Mouse (Mus musculus): ENCODE measurements around the gene Asb2. TPM values are rescaled to one million over a fixed set of nuclear protein-coding genes. Genes with fewer than 3 reads are reported as not detected.

Gene Asb2
- polyA plus RNA-seq, 1 experiment from 2014 or later: 4.5 TPM

DNA sequence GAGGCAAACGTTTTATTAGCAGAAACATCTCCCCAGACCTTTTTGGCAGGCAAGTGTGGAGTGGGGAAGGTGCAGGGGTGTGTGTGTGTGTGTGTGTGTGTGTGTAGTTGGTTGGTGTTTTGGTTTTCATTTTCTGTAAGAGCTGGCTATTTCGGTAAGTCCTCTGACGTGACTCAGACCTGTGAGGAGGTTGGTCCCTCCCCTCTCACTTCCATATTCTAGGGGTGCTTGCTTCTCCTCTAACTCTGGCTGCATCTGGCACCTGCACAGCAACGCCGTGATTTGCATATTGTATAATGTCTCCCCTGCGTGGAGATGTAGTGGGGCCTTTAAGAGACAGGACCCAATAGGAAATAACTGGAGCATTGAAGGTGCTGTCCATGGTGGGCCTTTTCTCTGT is 82.8 kb downstream of the Asb2 start:
- Histone ChIP-seq H3K36me3 (ENCODE audit: insufficient read depth) (no peaks in the 10 kb centered on the region), H3K4me1 (ENCODE audit: insufficient read depth) (no peaks in the 10 kb centered on the region), H3K4me2 (no peak overlapping the region), H3K9ac (no peak overlapping the region), H3K9me3 (ENCODE audit: low read depth, low read length) (no peaks in the 10 kb centered on the region), H3K4me3 (ENCODE audit: low read depth, low read length) (no peak overlapping the region), H3K27me3 (ENCODE audit: insufficient read depth, low read length) (no peaks in the 10 kb centered on the region), H3K27ac (ENCODE audit: low read depth) (no peak overlapping the region)
- TF ChIP-seq CTCF (IDR thresholded peaks at IDR 0.05; ENCODE audit: low read depth): no peak
- WGBS: 44% methylated on average over 6 of the region's 6 CpGs
- ATAC-seq (ENCODE audit: insufficient read depth) (no peak), DNase-seq (no peak)

DNA sequence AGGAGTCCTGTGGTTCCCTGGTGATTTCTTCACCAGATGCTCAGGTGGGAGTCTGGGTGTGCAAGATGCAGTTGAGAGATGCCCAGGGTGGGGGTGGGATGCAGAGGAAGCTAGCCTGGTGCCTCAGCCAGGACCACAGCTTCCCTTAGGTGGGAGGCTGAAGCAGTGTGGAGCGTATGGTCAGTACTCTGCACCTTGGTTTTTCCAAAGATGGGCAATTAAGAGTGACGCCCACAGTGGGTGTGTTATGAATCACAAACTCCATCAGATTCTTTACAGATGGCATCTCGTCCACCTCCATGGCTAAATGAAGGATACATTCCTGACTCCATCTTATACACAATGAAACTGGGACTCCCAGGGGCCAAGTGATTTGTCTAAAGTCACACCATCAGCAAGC is 83.6 kb downstream of the Asb2 start:
- Histone ChIP-seq H3K9me3 (ENCODE audit: low read depth, low read length) (no peaks in the 10 kb centered on the region), H3K36me3 (ENCODE audit: insufficient read depth) (no peaks in the 10 kb centered on the region), H3K4me3 (ENCODE audit: low read depth, low read length) (no peak overlapping the region), H3K4me2 (no peak overlapping the region), H3K27me3 (ENCODE audit: insufficient read depth, low read length) (no peaks in the 10 kb centered on the region), H3K4me1 (ENCODE audit: insufficient read depth) (no peaks in the 10 kb centered on the region), H3K9ac (no peak overlapping the region), H3K27ac (ENCODE audit: low read depth) (no peak overlapping the region)
- DNase-seq: no peak
- 71% methylated on average over 3 of the region's 3 CpGs for WGBS
- TF ChIP-seq CTCF (IDR thresholded peaks at IDR 0.05; ENCODE audit: low read depth): no peak
- ATAC-seq (ENCODE audit: insufficient read depth): no peak

Other genes with a start within 250 kb of the Asb2 start
- 0.28 TPM in 1 of 2 replicates, not detected in the other for gene Prima1, start 113.9 kb downstream of the Asb2 start, polyA plus RNA-seq (2014; fragmentation: Nextera tagmentation; extraction: Ambion mirVana)
- gene Fam181a, start 45.0 kb downstream of the Asb2 start, polyA plus RNA-seq (2014; fragmentation: Nextera tagmentation; extraction: Ambion mirVana): 0.13 TPM in 1 of 2 replicates, not detected in the other
- gene Otub2, start 32.7 kb upstream of the Asb2 start, polyA plus RNA-seq (2014; fragmentation: Nextera tagmentation; extraction: Ambion mirVana): 8.3 and 8.5 TPM in 2 replicates
- 0.51 and 0.62 TPM in 2 replicates for gene 9330161L09Rik, start 51.8 kb upstream of the Asb2 start, polyA plus RNA-seq (2014; fragmentation: Nextera tagmentation; extraction: Ambion mirVana)
- 78.6 and 89.0 TPM in 2 replicates for gene Ddx24, start 69.8 kb upstream of the Asb2 start, polyA plus RNA-seq (2014; fragmentation: Nextera tagmentation; extraction: Ambion mirVana)
- 30.9 and 35.1 TPM in 2 replicates for gene Ifi27, start 78.2 kb upstream of the Asb2 start, polyA plus RNA-seq (2014; fragmentation: Nextera tagmentation; extraction: Ambion mirVana)
- 10.4 and 11.3 TPM in 2 replicates for gene Ifi27l2a, start 87.7 kb upstream of the Asb2 start, polyA plus RNA-seq (2014; fragmentation: Nextera tagmentation; extraction: Ambion mirVana)
- not detected in 2 replicates for gene Ifi27l2b, start 101.2 kb upstream of the Asb2 start, polyA plus RNA-seq (2014; fragmentation: Nextera tagmentation; extraction: Ambion mirVana)
- gene Ppp4r4, start 176.3 kb upstream of the Asb2 start, polyA plus RNA-seq (2014; fragmentation: Nextera tagmentation; extraction: Ambion mirVana): 1.6 TPM in 2 replicates